Mouse (Mus musculus) lung, adult 2 months (tissue): ENCODE measurements around the gene Adamtsl3.

Source experiments
- CTCF ChIP-seq: fragments of 200-500 bp; IDR thresholded peaks from 2 replicates; pipeline ENCODE4 v1.5.1; 2011; ENCODE audit warnings: mild to moderate bottlenecking, low read length, control low read depth; ENCODE audit not compliant: insufficient read depth
- POLR2A ChIP-seq: fragments of 200-500 bp; IDR thresholded peaks from 2 replicates; pipeline ENCODE4 v1.6.1; 2011; ENCODE audit warnings: low read depth, mild to moderate bottlenecking, control low read depth, low read length, borderline replicate concordance; ENCODE audit errors: extremely low read depth

DNA sequence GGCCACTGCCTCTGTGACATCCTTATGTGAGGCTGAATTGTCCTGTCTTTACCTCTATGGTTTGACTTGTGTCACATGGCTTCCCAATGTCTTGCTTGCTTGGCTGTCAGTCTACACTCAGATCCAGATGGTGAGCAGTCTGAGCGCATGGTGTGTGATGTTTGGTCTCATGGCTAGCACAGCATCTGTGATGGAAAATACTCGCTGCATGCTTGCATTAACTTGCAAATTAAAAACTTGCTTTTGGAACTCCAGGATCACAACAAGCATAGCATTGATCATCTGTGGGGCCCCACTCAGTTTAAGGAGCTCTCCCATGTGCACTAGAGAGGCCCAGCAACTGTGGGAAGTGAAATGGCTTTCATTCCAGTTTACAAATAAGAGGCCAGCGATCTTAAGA is 29.1 kb downstream of the Adamtsl3 start:
- no peak for TF ChIP-seq CTCF
- TF ChIP-seq POLR2A: no peak
